Mouse (Mus musculus) embryonic facial prominence, embryonic 14.5 days (tissue): ENCODE results near the gene Ano8. TPM values are rescaled to one million over a fixed set of nuclear protein-coding genes. Genes with fewer than 3 reads are reported as not detected.
"Not testable (repeated sequence)": the region's sequence is repeated elsewhere in the genome, so short reads cannot be mapped to it uniquely, and the experiment has no call there.

Experiments used
- ATAC-seq: fragments of 200-750 bp; cut with Nextera tagmentation; 2 replicates; pipeline ENCODE4 v1.8.0; 2017; ENCODE audit warnings: low read depth, moderate number of reproducible peaks, moderate TSS enrichment
- DNase-seq: peaks from one replicate; pipeline ENCODE4 v3.0.0-alpha.2; 2015; ENCODE audit warnings: low spot score
- H3K27ac ChIP-seq: fragments of 300-500 bp; sonication (generic); replicated peaks from 2 replicates; pipeline ENCODE4 v1.5.1; 2014; ENCODE audit warnings: low read depth, mild to moderate bottlenecking, low read length, moderate library complexity
- H3K27me3 ChIP-seq: fragments of 300-500 bp; sonication (generic); replicated peaks from 2 replicates; pipeline ENCODE4 v1.6.1; 2014; ENCODE audit warnings: low read length; ENCODE audit not compliant: control insufficient read depth, insufficient read depth
- H3K36me3 ChIP-seq: fragments of 300-500 bp; sonication (generic); 2 replicates; pipeline ENCODE4 v1.6.1; 2014; ENCODE audit warnings: low read length, mixed read lengths; ENCODE audit not compliant: control insufficient read depth, insufficient read depth
- H3K4me1 ChIP-seq: fragments of 300-500 bp; sonication (generic); 2 replicates; pipeline ENCODE4 v1.6.1; 2014; ENCODE audit warnings: antibody characterized with exemption, low read length; ENCODE audit not compliant: control insufficient read depth, insufficient read depth
- H3K4me2 ChIP-seq: fragments of 300-500 bp; sonication (generic); 2 replicates; pipeline ENCODE4 v1.6.1; 2014; ENCODE audit warnings: low read depth, mild to moderate bottlenecking, low read length, moderate library complexity, mixed read lengths
- H3K4me3 ChIP-seq: fragments of 300-500 bp; sonication (generic); 2 replicates; pipeline ENCODE4 v1.5.1; 2014; ENCODE audit warnings: low read depth, mild to moderate bottlenecking, low read length
- H3K9ac ChIP-seq: fragments of 300-500 bp; sonication (generic); 2 replicates; pipeline ENCODE4 v1.6.1; 2014; ENCODE audit warnings: low read depth, mild to moderate bottlenecking, low read length, moderate library complexity, mixed read lengths
- H3K9me3 ChIP-seq: fragments of 300-500 bp; sonication (generic); 2 replicates; pipeline ENCODE4 v1.6.1; 2016; ENCODE audit warnings: low read length; ENCODE audit not compliant: control insufficient read depth
- WGBS: fragments of 180-500 bp; shearing (Covaris S2); extraction: QIAGEN DNeasy Blood & Tissue Kit; methylation state at CpG from one replicate; pipeline ENCODE4 v1.1.7; 2014; 5-methylcytosine and 5-hydroxymethylcytosine counted together
- polyA plus RNA-seq: library from polyadenylated mRNA; unstranded; fragments of >200 nt; fragmentation: Nextera tagmentation; extraction: Ambion mirVana; gene quantifications from 2 replicates; pipeline ENCODE4 v1.2.1, GENCODE M21; 2014

Ano8 gene
- polyA plus RNA-seq = 2.0 and 2.1 TPM in 2 replicates

GRCm38 (mm10) chr8:71485142-71486135 is at the start of gene Ano8:
Ano8 (minus strand) TSS chr8:71485963.
- DNase-seq = peak; percentile 96
- ATAC-seq = peak; percentile 85
- Histone ChIP-seq H3K27me3 (no peaks in the 10 kb centered on the region), H3K4me3 (peak within 1 kb of the TSS; percentile 80), H3K9ac (peak within 1 kb of the TSS; percentile 91), H3K4me1 (peaks cover 16% of the 10 kb centered on the region), H3K9me3 (no peaks in the 10 kb centered on the region), H3K27ac (peak within 1 kb of the TSS; percentile 69), H3K4me2 (peak within 1 kb of the TSS; percentile 89), H3K36me3 (peaks cover 28% of the 10 kb centered on the region; the same call in 1 of the 2 replicates)
- WGBS = 18% methylated on average over 14 of the region's 58 CpGs

GRCm38 (mm10) chr8:71534263-71534810 is 48.6 kb upstream of the Ano8 start:
- no peak overlapping the region for H3K4me2 ChIP-seq
- no peaks in the 10 kb centered on the region for H3K36me3 ChIP-seq
- H3K9ac ChIP-seq = no peak overlapping the region
- ATAC-seq (no peak), DNase-seq (no peak)
- no peak overlapping the region for H3K27ac ChIP-seq
- H3K27me3 ChIP-seq = no peaks in the 10 kb centered on the region
- peaks cover 11% of the 10 kb centered on the region; the same call in 1 of the 2 replicates for H3K4me1 ChIP-seq
- H3K9me3 ChIP-seq = no peaks in the 10 kb centered on the region
- WGBS = 46% methylated on average over 3 of the region's 3 CpGs
- H3K4me3 ChIP-seq = no peak overlapping the region

GRCm38 (mm10) chr8:71530735-71531467 is 45.1 kb upstream of the Ano8 start:
- H3K36me3 ChIP-seq, H3K9me3 ChIP-seq, ATAC-seq, H3K4me1 ChIP-seq, H3K4me3 ChIP-seq, H3K27ac ChIP-seq, H3K4me2 ChIP-seq: not testable (repeated sequence)
- 52% methylated on average over 4 of the region's 12 CpGs for whole genome bisulfite sequencing
- Histone ChIP-seq H3K27me3 (peaks cover 12% of the 10 kb centered on the region), H3K9ac (0 out of 2 replicates have a peak overlapping the region, but pooled peaks have one; percentile 8)
- DNase-seq = peak; percentile 44

- DNase-seq = no peak
- Histone ChIP-seq H3K4me1 (peaks cover 7% of the 10 kb centered on the region), H3K4me3 (no peak overlapping the region), H3K9me3 (no peaks in the 10 kb centered on the region), H3K9ac (no peak overlapping the region), H3K27ac (peak overlapping the region; percentile 52), H3K27me3 (peaks cover 27% of the 10 kb centered on the region), H3K36me3 (no peaks in the 10 kb centered on the region), H3K4me2 (no peak overlapping the region)
- no peak for ATAC-seq
- WGBS = 75% methylated on average over 11 of the region's 11 CpGs
Measured at GRCm38 (mm10) chr8:71528362-71529073, 42.8 kb upstream of the Ano8 start.

- no peaks in the 10 kb centered on the region for H3K9me3 ChIP-seq
- peaks cover 7% of the 10 kb centered on the region for H3K4me1 ChIP-seq
- H3K4me2 ChIP-seq = no peak overlapping the region
- H3K4me3 ChIP-seq = no peak overlapping the region
- no peaks in the 10 kb centered on the region for H3K36me3 ChIP-seq
- WGBS = 54% methylated on average over 3 of the region's 3 CpGs
- DNase-seq (peak; percentile 41), ATAC-seq (no peak)
- no peak overlapping the region for H3K9ac ChIP-seq
- H3K27ac ChIP-seq = peak overlapping the region; percentile 52
- peaks cover 27% of the 10 kb centered on the region for H3K27me3 ChIP-seq
Measured at GRCm38 (mm10) chr8:71527162-71527870, 41.6 kb upstream of the Ano8 start.

GRCm38 (mm10) chr8:71526272-71526671 is 40.5 kb upstream of the Ano8 start:
- Histone ChIP-seq H3K36me3 (no peaks in the 10 kb centered on the region), H3K4me2 (no peak overlapping the region), H3K9me3 (no peaks in the 10 kb centered on the region), H3K9ac (no peak overlapping the region), H3K27me3 (peaks cover 27% of the 10 kb centered on the region), H3K4me3 (no peak overlapping the region), H3K4me1 (peaks cover 7% of the 10 kb centered on the region), H3K27ac (peak overlapping the region; percentile 52; the same call in 1 of the 2 replicates)
- DNase-seq (peak; percentile 54), ATAC-seq (0 out of 2 replicates have a peak, but pooled peaks have one; percentile 20)
- 20% methylated on average over 6 of the region's 6 CpGs for WGBS

GRCm38 (mm10) chr8:71525226-71526050 is 39.7 kb upstream of the Ano8 start, which contains the start of gene Ccdc194:
Ccdc194 (minus strand) TSS chr8:71525711.
- Histone ChIP-seq H3K4me2 (peak within 1 kb of the TSS; percentile 24; the same call in 1 of the 2 replicates), H3K9ac (peak within 1 kb of the TSS; percentile 38; the same call in 1 of the 2 replicates), H3K4me3 (peak within 1 kb of the TSS; percentile 8; the same call in 1 of the 2 replicates), H3K9me3 (no peaks in the 10 kb centered on the region), H3K36me3 (no peaks in the 10 kb centered on the region), H3K27ac (peak within 1 kb of the TSS; percentile 52; the same call in 1 of the 2 replicates), H3K27me3 (peaks cover 27% of the 10 kb centered on the region), H3K4me1 (peaks cover 3% of the 10 kb centered on the region; the same call in 1 of the 2 replicates)
- ATAC-seq = no peak
- 9% methylated on average over 33 of the region's 46 CpGs for WGBS
- DNase-seq = no peak
